Mouse (Mus musculus) left cerebral cortex, postnatal 14 days (tissue): ENCODE measurements around the gene Boc. TPM values are rescaled to one million over a fixed set of nuclear protein-coding genes. Genes with fewer than 3 reads are reported as not detected.

ENCODE experiments used
- DNase-seq, 2 experiments: peaks; one replicate each; pipeline ENCODE4 v3.0.0; 2021 to 2022; ENCODE audit warnings: low spot score in 2 of 2, mixed read lengths in 1 of 2
- intact Hi-C: fragments of 180-260 bp; cut with DNase I; formaldehyde crosslinking; loops from one replicate; pipeline ENCODE4 v1.15.1; 2025
- total RNA-seq, 2 experiments: library from RNA; stranded (reverse); gene quantifications; 2 replicates each; pipeline ENCODE4 v1.2.3; 2021

Gene Boc
- total RNA-seq, 2 experiments from 2014 or later: 19.5 to 23.9 TPM

GRCm38 (mm10) chr16:44531239-44531797 lies 27.4 kb downstream of the Boc start:
- DNase-seq: no peak
- intact Hi-C loops: no loop called here

DNA sequence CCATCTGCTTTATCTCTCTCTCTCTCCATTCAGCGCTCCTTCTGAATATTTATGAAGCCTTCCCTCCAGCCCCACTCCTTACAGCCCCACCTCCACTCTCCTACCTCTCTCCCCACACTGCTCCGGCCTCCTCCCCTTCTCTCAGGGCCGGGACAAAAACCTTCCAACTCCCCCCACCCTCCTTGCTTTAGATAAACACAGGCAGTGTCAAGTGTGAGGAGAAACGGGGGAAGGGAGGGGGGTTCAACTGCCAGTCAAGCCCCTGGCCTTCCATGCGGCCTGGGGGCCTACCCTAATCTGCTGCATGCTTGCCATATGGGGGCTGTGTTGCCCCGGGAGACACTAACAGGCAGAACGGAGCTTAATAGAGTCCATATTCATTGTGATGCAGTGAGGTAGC lies 27.9 kb downstream of the Boc start:
- intact Hi-C loops: no loop called here
- no peak for DNase-seq

- DNase-seq: no peak
- intact Hi-C loops: no loop called here
Measured at GRCm38 (mm10) chr16:44530191-44530590, 28.5 kb downstream of the Boc start.

GRCm38 (mm10) chr16:44529691-44530090 lies 29.0 kb downstream of the Boc start:
- no peak for DNase-seq
- intact Hi-C loops: no loop called here

DNA sequence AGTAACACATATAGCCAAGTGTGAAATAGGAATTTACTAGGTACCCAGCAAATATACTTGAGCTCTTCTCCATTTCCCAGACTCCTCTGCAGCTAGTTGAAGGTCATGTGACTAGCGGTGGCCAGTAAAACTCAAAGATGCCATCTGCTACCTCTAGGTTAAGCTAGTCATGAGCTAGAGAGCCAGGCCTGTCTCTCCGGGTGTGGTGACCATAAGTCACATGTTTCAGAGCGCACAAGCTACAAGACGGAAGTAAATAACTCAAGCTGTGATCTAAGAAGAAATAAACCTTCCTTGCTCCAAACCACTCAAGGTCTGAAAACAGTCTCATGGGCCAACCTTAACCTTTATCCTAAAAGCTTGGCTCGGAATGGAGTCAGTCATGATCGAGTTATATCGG lies 29.7 kb downstream of the Boc start:
- intact Hi-C loops: no loop called here
- no peak for DNase-seq

GRCm38 (mm10) chr16:44527218-44527905 lies 31.3 kb downstream of the Boc start:
- intact Hi-C loops: no loop called here

DNA sequence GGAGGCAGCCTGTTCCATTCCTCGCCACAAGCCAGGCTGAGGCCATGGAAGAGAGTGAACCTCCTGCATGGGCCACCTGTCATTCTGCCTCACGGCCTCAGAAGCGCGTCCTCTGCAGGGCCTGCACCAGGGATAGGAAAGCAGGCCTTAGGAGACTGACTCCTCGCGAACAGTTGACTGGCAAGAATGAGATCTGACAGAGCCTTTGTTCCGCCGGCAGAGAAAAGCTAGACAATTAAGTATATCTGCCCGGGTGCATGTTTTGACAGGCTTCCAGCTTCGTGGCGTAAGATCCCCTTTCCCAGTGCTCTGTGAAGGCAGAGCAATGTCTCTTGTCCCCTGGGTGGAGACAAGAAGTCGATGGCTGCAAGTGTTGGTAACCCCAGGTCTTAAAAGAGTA lies 32.0 kb downstream of the Boc start:
- intact Hi-C loops: no loop called here
- DNase-seq: no peak

More at GRCm38 (mm10) chr16:44527218-44527905, 31.3 kb downstream of the Boc start:
- DNase-seq: peak in 1 of 2 experiments; percentile 49

- intact Hi-C loops: no loop called here
- DNase-seq: peak in 1 of 2 experiments; percentile 46
Measured at GRCm38 (mm10) chr16:44526044-44526443, 32.7 kb downstream of the Boc start.

DNA sequence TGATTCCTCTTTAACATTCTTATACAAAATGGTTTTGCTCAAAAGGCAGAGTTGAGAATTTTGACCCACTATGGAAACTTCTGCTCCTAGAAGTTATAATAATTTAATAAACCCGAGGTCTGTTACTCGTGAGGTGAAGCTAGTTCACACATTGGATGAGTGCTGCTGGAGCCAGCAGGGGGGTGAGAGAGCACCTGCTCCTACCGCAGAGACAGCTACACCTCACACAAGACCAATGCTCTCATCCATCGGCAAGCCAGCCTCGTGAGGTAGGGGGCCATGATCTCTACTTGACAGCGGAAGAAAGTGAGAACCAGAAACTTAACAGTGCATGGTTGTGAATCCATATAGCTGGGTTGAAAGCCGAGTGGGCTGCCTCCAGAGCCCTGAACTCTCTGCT lies 35.1 kb downstream of the Boc start:
- intact Hi-C loops: no loop called here
- DNase-seq: no peak

DNA sequence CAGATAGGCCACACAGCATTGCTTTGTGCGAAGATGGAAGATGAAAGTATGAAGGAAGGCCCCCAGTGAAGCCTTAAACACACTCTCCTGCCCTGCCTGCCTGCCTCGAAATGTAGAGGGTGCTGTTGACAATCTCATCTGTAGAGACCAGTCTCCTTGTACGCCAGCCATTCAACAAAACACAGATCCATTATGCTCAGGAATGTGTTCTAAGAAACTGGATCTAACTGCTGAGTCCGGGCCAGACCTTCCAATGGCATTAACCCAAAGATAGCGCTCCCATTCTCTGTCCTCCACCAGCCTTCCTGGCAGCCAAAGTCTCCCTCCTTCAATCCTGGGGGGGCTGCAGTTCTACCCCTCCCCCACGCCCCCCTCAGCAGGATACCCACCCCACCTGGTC lies 42.2 kb downstream of the Boc start:
- no peak for DNase-seq
- intact Hi-C loops: no loop called here

GRCm38 (mm10) chr16:44510521-44511213 lies 48.0 kb downstream of the Boc start:
- intact Hi-C loops: no loop called here
- DNase-seq: peak in 1 of 2 experiments; percentile 34

DNA sequence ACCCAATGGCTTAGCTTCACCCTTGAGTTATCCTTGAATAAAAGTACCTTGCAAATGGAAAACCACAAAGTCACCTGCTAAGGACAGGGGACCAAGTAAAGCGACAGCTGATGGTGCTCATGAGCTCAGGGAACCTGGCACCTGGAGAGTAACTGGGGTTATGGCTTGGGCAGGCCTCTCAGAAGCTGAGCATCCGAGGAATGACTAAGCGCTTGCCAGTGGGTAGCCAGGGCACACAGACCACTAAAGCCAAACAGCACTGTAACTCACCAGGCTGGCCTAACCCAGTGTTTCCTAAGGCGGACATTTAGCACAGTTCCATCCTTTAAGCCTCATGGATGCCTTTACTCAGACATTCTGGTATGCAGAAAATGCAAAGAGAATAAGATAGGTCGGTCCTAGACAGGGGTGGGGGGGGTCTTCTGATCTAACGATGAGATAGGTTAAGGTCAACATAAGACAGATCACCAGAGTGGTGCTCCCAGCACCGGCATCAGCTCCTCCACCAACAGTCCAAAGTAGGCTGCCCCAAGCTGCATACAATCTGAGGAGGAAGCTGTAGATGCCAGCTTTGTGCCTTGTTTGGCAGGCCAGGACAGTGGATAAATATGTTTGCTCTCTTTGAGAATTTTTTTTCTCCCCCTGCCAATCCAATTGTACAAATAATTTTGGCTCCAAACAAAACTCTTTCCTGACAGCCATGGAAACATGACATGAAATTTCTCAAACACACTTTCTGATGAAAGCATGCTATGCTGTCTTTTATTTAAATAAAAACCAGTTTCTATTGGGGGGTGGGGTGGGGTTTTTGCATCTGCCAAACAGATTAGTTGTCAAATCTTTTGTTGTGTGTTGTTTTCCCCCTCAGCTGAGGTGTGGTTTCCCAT lies 49.0 kb downstream of the Boc start:
- DNase-seq: no peak
- intact Hi-C loops: no loop called here

DNA sequence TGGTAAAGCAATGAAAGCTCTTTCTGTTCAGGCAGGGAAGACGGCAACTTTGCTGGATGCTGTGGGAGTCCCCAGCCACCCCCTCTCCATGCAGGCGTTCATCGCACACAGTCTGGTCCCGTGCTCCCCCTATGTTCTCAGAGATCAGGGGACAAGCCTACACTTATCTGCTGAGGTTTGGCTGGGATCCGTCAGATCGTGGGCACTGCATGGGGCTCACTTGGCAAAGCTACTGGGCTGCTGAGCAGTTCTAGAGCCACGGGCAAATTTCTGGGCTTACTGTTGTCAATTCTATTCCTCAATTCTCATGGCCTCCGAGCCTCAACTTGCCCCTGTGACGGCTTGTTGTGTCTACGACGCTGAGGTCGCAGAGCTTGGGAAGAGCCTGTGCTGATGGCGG lies 49.9 kb downstream of the Boc start:
- no peak for DNase-seq

GRCm38 (mm10) chr16:44508025-44508424 lies 50.7 kb downstream of the Boc start:
- intact Hi-C loops: no loop called here
- DNase-seq: no peak

More for the DNA sequence above, 49.9 kb downstream of the Boc start:
- intact Hi-C loops: no loop called here

- DNase-seq: peak in 1 of 2 experiments; percentile 27
- intact Hi-C loops: no loop called here
Measured at GRCm38 (mm10) chr16:44507027-44507929, 51.4 kb downstream of the Boc start.

- DNase-seq: no peak
- intact Hi-C loops: no loop called here
Measured at GRCm38 (mm10) chr16:44505243-44505642, 53.5 kb downstream of the Boc start.

DNA sequence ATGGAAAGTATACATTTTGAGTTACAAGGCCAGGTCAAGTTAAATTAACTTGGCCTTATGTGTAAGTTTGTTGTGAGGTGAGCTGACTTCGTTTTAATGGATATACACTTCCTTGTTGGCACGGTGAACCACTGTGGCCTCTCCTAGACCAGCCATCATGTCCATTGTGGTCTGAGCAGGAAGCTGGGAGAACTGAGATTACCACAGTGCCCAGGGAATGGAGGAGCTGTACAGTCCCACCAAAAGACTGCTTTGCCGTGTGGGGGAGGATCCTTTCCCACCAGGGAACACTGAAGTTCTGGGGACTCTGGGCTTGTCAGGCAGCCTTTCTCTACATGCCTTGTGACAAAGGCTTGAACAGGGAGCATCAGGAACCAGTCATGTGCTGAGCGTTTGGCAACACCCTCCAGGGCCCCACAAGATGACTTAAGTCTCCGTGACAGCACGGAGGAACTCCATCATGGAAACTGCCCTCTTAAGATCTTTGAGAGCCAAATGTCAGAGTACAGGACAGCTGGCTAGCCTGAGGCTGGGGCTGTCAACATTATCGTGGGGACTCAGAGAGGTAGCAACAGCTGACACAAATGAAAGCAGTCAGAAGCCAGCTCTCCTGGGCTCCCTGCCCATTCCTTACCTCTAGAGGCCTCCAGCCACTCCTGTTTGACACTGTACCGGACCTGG lies 55.7 kb downstream of the Boc start:
- intact Hi-C loops: no loop called here
- no peak for DNase-seq

- no peak for DNase-seq
- intact Hi-C loops: no loop called here
Measured at GRCm38 (mm10) chr16:44502325-44502724, 56.4 kb downstream of the Boc start.
